Mouse (Mus musculus): ENCODE results near the gene Sgms2.

- TF ChIP-seq CTCF (IDR thresholded peaks at IDR 0.05; ENCODE audit: extremely low read depth, insufficient read depth, insufficient read length, insufficient replicate concordance), result no peak
- no peak for TF ChIP-seq POLR2A (IDR thresholded peaks at IDR 0.05; ENCODE audit: low read depth, low read length)
Measured at GRCm38 (mm10) chr3:131363602-131364001, 127.6 kb downstream of the Sgms2 start.

All from spleen, adult 2 months (tissue).